Mouse (Mus musculus) limb, embryonic 10.5 days (tissue): ENCODE measurements around the gene Homer2. TPM values are rescaled to one million over a fixed set of nuclear protein-coding genes. Genes with fewer than 3 reads are reported as not detected.

Source experiments
- DNase-seq: peaks from one replicate; pipeline ENCODE4 v3.0.0-alpha.2; 2017; ENCODE audit warnings: low spot score
- H3K27ac ChIP-seq: fragments of 300-500 bp; sonication (generic); 2 replicates; pipeline ENCODE4 v1.5.1; 2016; ENCODE audit warnings: mild to moderate bottlenecking
- H3K27me3 ChIP-seq: fragments of 300-500 bp; sonication (generic); 2 replicates; pipeline ENCODE4 v1.6.1; 2016; ENCODE audit warnings: low read depth, mild to moderate bottlenecking; ENCODE audit not compliant: poor library complexity, severe bottlenecking
- H3K36me3 ChIP-seq: fragments of 300-500 bp; sonication (generic); 2 replicates; pipeline ENCODE4 v1.6.1; 2016; ENCODE audit warnings: mild to moderate bottlenecking, moderate library complexity
- H3K4me1 ChIP-seq: fragments of 300-500 bp; sonication (generic); 2 replicates; pipeline ENCODE4 v1.6.1; 2016
- H3K4me3 ChIP-seq: fragments of 300-500 bp; sonication (generic); 2 replicates; pipeline ENCODE4 v1.5.1; 2016; ENCODE audit warnings: mild to moderate bottlenecking, moderate library complexity
- H3K9me3 ChIP-seq: fragments of 300-500 bp; sonication (generic); replicated peaks from 2 replicates; pipeline ENCODE4 v1.6.1; 2016; ENCODE audit warnings: mild to moderate bottlenecking
- WGBS: fragments of 180-500 bp; shearing (Covaris S2); methylation state at CpG from one replicate; pipeline ENCODE4 v1.1.7; 2016; 5-methylcytosine and 5-hydroxymethylcytosine counted together
- polyA plus RNA-seq: library from polyadenylated mRNA; unstranded; fragments of >200 nt; fragmentation: Nextera tagmentation; extraction: Ambion mirVana; gene quantifications from 2 replicates; pipeline ENCODE4 v1.2.1, GENCODE M21; 2016

The Homer2 gene
- polyA plus RNA-seq, 1 experiment from 2014 or later: 23.3 TPM

DNA sequence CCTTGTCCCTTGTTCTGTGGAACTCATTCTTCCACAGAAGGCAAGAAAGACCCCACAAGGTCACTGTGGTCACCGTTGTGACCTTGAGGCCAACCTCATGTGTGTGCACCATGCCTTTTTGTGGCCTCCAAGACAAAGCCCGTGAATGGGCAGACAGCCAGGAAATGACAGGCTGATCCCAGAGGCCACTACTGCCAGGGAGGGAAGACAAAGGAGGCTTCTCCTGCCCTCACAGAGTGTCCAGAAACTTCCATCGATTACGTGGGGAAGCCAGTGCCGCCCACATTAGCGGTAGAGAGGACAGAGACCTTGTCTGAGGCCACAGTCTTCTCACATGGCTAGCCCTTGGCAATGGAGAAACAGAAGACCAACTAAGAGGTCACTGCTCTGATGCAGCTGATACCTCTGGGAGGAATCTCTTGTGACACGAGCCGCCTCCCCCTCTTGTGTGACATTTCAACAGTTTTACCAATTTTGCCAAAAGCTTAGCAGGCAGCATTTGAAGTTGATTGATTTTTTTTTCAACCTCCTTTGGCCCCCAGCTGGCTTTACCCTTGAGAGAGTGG is 18.1 kb downstream of the Homer2 start:
- no peaks in the 10 kb centered on the region for H3K9me3 ChIP-seq
- H3K4me3 ChIP-seq: no peak overlapping the region
- 0 out of 2 replicates have a peak overlapping the region, but pooled peaks have one; percentile 4 for H3K27ac ChIP-seq
- no peak for DNase-seq
- H3K4me1 ChIP-seq: peaks cover 4% of the 10 kb centered on the region; the same call in 1 of the 2 replicates
- 85% methylated on average over 8 of the region's 8 CpGs for WGBS
- H3K36me3 ChIP-seq: no peaks in the 10 kb centered on the region
- H3K27me3 ChIP-seq: no peaks in the 10 kb centered on the region

DNA sequence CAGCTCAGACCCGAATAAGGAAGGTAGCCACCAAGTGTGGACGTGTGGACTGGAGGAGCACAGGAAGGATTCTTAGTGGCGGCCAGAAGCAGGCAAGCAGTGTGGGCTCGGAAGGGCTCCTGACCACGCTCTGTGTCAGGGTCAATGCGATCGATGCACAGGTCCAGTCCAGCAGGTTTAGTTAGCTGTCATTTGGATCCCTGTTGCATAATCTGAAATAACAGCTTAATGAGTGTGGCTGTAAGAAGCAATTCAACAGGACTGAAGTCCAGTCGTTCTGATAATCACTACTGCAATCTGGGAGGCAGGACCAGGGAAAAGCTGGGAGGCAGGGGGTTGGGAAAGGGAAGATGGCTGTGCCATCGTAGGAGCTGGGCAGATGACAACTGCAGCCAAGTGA is 18.9 kb downstream of the Homer2 start:
- no peaks in the 10 kb centered on the region for H3K27me3 ChIP-seq
- no peaks in the 10 kb centered on the region for H3K36me3 ChIP-seq
- 86% methylated on average over 9 of the region's 9 CpGs for WGBS
- no peak for DNase-seq
- no peak overlapping the region for H3K4me3 ChIP-seq
- peaks cover 4% of the 10 kb centered on the region; the same call in 1 of the 2 replicates for H3K4me1 ChIP-seq
- no peak overlapping the region for H3K27ac ChIP-seq
- no peaks in the 10 kb centered on the region for H3K9me3 ChIP-seq

DNA sequence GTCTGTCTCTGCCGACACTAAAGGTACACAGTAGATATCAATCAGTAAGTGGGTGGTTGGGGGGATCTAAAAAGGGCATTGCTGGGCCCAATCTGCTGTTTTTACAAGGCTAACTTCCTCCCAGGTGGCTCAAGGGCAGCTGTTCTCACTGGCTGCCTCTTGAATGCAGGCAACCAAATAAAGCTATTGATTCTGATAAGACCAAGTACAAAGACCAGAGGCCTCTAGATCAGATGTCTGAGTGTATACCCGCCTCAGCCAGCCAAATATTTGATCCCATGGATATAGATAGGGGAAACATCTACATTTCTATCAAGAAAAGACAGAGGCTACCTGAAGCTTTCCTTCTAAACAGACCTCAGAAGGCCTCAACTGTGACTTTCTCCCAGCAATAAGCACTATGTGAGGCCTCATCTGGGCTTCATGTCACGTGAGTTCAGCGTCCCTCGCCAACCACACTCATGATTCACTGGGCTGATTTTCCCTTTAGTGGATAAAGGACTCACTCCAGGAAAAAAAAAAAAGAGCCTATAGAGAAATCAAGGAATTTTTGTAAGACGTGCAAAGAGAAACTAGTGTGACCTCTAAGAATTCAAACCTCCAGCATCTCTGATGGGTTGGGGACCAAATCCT is 19.5 kb downstream of the Homer2 start:
- Histone ChIP-seq H3K27me3 (no peaks in the 10 kb centered on the region), H3K36me3 (no peaks in the 10 kb centered on the region), H3K27ac (no peak overlapping the region), H3K9me3 (no peaks in the 10 kb centered on the region), H3K4me1 (peaks cover 4% of the 10 kb centered on the region; the same call in 1 of the 2 replicates), H3K4me3 (no peak overlapping the region)
- DNase-seq: no peak
- 93% methylated on average over 6 of the region's 6 CpGs for WGBS

- DNase-seq: no peak
- Histone ChIP-seq H3K27ac (no peak overlapping the region), H3K9me3 (no peaks in the 10 kb centered on the region), H3K27me3 (no peaks in the 10 kb centered on the region), H3K4me1 (peaks cover 4% of the 10 kb centered on the region; the same call in 1 of the 2 replicates), H3K4me3 (no peak overlapping the region), H3K36me3 (no peaks in the 10 kb centered on the region)
- WGBS: 87% methylated on average over 7 of the region's 7 CpGs
These were observed 22.0 kb downstream of the Homer2 start for GRCm38 (mm10) chr7:81685375-81685774.

GRCm38 (mm10) chr7:81683779-81684422 is 23.4 kb downstream of the Homer2 start:
- Histone ChIP-seq H3K4me3 (no peak overlapping the region), H3K27ac (no peak overlapping the region), H3K36me3 (no peaks in the 10 kb centered on the region), H3K27me3 (no peaks in the 10 kb centered on the region), H3K4me1 (no peaks in the 10 kb centered on the region), H3K9me3 (no peaks in the 10 kb centered on the region)
- no peak for DNase-seq
- 87% methylated on average over 7 of the region's 7 CpGs for WGBS

DNA sequence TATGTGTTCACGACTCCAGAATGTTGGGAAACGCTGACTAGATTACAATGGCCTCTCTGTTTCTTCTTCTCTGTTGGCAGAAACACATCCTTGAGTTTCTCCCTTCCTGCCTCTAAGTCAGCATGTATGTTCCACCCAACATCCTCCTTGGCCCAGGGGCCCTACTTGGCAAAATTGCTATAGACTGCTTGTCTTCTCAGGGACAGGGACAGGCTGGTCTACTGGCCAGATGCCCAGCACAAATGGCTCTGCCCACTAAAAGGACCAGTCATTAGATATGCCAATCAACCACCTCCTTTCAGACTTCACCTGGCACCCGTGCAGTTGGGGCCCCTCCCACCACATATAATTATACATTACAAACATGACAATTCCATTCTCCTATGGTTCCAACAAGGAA is 25.9 kb downstream of the Homer2 start:
- Histone ChIP-seq H3K4me3 (no peak overlapping the region), H3K4me1 (no peaks in the 10 kb centered on the region), H3K27me3 (no peaks in the 10 kb centered on the region), H3K27ac (no peak overlapping the region), H3K36me3 (no peaks in the 10 kb centered on the region), H3K9me3 (no peaks in the 10 kb centered on the region)
- 82% methylated on average over 3 of the region's 3 CpGs for WGBS
- DNase-seq: no peak

DNA sequence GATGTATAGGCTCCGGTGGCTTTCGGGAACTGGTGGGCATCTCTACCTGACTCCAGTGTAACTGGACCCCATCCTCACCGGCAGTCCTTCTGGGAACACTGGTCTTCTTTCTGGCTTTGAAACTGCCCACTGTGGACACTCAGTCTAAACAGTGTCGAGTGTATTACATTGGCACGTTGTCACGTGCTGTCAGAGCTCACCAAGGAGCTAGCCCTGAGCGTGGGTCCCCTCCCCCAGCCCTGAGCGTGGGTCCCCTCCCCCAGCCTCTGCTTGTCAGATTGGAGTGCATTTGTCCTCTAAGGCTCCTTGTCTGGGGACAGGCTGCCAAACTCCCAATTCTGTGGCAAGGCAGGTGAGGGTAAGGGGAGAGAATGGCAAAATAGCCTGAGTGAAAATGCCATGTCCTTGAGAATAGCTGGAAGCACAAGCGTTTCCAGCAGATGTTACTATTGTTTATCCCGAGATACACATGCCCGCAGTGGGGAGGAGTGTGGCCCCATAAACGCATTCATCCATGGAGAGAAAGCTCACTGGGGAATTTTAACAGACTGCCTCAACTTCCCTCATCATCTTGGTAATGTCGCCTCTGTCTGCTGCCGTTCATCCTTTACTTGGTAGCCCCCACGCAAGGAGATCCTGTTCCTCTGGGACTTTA is 33.8 kb downstream of the Homer2 start:
- Histone ChIP-seq H3K4me1 (peaks cover 16% of the 10 kb centered on the region), H3K36me3 (no peaks in the 10 kb centered on the region), H3K9me3 (no peaks in the 10 kb centered on the region), H3K27ac (no peak overlapping the region), H3K27me3 (no peaks in the 10 kb centered on the region), H3K4me3 (no peak overlapping the region)
- 69% methylated on average over 15 of the region's 15 CpGs for WGBS
- DNase-seq: no peak

- Histone ChIP-seq H3K4me3 (no peak overlapping the region), H3K9me3 (no peaks in the 10 kb centered on the region), H3K4me1 (peaks cover 16% of the 10 kb centered on the region), H3K36me3 (no peaks in the 10 kb centered on the region), H3K27ac (no peak overlapping the region), H3K27me3 (no peaks in the 10 kb centered on the region)
- DNase-seq: no peak
- 86% methylated on average over 10 of the region's 10 CpGs for whole genome bisulfite sequencing
These were observed 34.5 kb downstream of the Homer2 start for GRCm38 (mm10) chr7:81672735-81673291.

DNA sequence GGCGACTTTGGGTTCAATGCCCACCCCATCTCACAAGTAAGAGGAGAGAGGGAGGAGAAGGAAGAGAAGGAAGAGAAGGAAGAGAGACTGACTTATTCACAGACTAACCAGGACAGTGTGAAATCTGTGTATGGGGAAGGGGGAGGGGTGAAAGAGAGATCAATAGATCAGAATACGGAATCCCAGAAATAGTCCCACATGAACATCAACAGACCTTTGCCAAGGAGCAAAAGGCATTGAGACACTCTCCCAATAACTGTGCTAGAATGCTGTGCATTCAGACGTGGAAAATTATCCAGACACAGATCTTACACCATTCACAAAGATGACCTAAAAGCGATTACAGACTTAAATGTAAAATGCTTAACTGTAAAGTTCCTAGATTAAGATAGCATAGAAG is 40.2 kb downstream of the Homer2 start:
- 82% methylated on average over 4 of the region's 4 CpGs for WGBS
- Histone ChIP-seq H3K4me3 (no peak overlapping the region), H3K4me1 (peaks cover under 1% of the 10 kb centered on the region; the same call in 1 of the 2 replicates), H3K36me3 (no peaks in the 10 kb centered on the region), H3K9me3 (no peaks in the 10 kb centered on the region), H3K27ac (no peak overlapping the region), H3K27me3 (no peaks in the 10 kb centered on the region)
- DNase-seq: no peak

GRCm38 (mm10) chr7:81666585-81666984 is 40.7 kb downstream of the Homer2 start:
- Histone ChIP-seq H3K27ac (no peak overlapping the region), H3K27me3 (no peaks in the 10 kb centered on the region), H3K36me3 (no peaks in the 10 kb centered on the region), H3K9me3 (no peaks in the 10 kb centered on the region), H3K4me3 (no peak overlapping the region), H3K4me1 (no peaks in the 10 kb centered on the region; the same call in 1 of the 2 replicates)
- 88% methylated on average over 9 of the region's 9 CpGs for WGBS
- DNase-seq: no peak

- DNase-seq: no peak
- H3K4me1 ChIP-seq: no peaks in the 10 kb centered on the region; the same call in 1 of the 2 replicates
- H3K36me3 ChIP-seq: no peaks in the 10 kb centered on the region
- H3K9me3 ChIP-seq: no peaks in the 10 kb centered on the region
- 75% methylated on average over 3 of the region's 3 CpGs for WGBS
- H3K27me3 ChIP-seq: 0 out of 2 replicates have a peak, but pooled peaks cover 6% of the 10 kb centered on the region
- no peak overlapping the region for H3K27ac ChIP-seq
- no peak overlapping the region for H3K4me3 ChIP-seq
These were observed 44.3 kb downstream of the Homer2 start for GRCm38 (mm10) chr7:81663057-81663456.

GRCm38 (mm10) chr7:81657631-81658347 is 49.5 kb downstream of the Homer2 start:
- Histone ChIP-seq H3K9me3 (no peaks in the 10 kb centered on the region), H3K4me1 (peaks cover 40% of the 10 kb centered on the region), H3K4me3 (no peak overlapping the region), H3K27ac (no peak overlapping the region), H3K36me3 (no peaks in the 10 kb centered on the region), H3K27me3 (0 out of 2 replicates have a peak, but pooled peaks cover 6% of the 10 kb centered on the region)
- DNase-seq: no peak
- 86% methylated on average over 2 of the region's 2 CpGs for WGBS
